Mouse (Mus musculus) spleen, adult 18-20 months (tissue): ENCODE data around the gene Gtf3c2.

Experiments used
- DNase-seq, 2 experiments: peaks; one replicate each; pipeline ENCODE4 v3.0.0; 2022; ENCODE audit warnings: mixed read lengths in 2 of 2

Gtf3c2 gene

DNA sequence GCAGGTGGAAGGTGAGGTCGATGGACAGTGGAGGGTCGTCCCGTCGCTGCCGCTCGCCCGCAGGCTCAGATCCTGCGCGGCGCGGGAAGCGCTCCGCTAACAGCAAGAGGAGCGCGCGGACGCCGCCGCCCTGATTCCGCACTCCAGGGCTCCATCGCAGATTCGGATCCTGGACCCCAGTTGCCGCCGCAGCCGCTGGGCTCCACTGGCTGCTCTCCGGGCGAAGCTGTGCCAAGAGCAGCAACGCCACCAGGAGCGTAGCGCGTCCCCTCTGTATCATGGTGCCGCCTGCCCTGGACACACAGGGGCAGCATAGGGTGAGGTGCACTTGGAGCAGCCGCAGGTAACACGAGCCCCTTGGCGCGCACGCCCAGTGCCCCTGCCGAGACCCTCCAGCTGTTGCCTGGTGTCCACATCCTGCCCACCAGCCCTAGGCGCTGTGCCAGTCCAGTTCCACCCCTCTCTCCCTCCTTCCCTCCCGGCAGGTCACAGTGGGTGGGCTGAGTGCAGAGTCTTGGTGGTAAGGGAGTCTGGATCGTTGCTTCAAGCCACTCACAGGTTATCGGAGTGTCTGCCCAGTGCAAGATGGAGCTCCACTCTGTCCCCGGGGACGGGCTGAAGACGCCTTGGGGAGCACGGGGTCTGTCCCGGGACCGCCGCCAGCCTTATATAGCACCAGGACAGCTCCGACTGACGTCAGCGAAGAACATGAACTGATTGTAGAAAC is 41.5 kb downstream of the Gtf3c2 start, which contains the start of gene Ucn:
Gene Ucn, minus strand, starts transcription at position 589 of the 727 bp plus-strand sequence.
- DNase-seq = no peak

DNA sequence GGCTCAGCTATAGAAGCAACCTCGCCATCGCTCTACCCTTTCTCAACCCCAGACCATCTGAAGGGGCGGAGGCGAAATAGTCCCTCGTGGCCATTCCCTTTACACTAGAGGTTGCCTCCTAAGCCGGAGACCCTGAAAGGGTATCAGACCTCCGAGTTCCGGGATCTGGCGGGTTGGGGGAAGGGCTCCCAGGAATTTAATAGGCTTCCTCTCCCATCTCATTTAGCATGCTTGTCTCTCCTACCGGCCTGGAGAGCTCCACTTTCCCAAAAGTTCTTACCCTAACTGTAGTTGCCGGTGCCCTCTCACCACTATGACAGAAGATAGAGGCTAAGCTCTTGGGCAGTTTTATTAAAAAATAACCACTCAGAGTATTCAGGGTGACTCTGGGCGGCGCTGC is 42.3 kb downstream of the Gtf3c2 start:
- DNase-seq = no peak

DNA sequence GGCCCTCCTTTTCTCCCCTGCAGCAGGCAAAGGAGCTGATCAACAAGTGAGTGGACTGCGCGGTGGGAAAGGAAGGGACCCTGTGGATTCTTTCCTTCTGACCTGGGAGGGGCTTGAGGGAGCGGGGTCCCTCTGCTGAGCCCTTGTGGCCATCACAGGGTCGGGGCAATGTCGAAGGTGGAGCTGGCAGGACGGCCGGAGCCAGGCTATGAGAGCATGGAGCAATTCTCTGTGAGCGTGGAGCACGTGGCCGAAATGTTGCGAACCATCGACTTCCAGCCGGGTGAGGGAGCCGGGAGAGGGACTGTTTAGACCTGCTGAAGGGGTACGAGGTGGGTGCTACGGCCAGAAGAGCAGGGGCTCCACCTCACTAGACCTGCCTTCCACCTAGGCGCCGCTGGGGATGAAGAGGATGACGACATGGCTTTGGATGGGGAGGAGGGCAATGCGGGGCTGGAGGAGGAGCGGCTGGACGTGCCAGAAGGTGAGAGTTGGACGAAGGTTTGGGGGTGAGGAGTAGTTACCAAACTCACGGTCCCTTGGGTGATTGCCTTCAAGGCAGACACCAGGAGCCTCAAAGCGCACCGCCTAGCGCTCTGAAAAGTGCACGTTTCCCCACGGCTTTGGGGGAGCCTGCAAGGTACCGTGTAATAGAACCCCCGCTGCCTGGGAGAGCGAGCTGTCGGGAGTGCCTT is 43.1 kb downstream of the Gtf3c2 start:
- no peak for DNase-seq

DNA sequence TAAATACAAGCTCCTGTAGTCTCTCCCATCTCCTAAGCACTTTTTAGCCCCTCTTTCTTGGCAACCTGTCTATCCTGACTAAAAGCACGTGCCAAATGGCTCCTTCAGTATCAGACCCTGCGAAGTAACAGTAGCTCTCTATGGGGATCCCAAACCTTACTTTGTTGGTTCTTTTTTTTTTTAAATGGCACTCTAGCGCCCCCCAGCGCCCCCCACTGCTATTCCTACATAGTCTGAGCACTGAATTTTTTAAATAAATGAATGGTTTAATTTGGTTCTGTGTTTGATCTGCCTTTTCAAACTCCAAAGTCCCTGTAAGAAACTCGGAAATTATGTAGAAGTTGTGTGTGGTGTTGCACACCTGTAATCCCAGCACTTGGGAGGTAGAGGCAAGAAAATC is 53.9 kb downstream of the Gtf3c2 start:
- DNase-seq = no peak

DNA sequence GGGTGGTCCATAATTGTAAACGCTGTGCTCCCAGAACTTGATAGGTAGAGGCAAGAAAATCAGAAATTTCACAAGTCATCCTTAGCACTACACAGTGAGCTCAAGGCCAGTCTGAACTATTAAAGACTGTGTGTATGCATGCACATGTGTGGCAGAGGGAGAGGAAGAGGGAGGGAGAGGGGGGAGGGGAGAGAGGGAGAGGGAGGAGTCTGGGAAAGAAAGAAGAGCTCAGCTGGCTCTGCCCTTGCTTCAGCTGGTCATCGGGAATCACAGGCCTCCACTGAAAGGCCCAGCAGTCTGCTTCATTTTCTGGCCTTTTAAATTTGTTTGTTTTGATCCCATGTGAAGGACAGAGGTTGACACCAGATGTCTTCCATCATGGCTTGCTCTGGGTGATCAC is 56.5 kb downstream of the Gtf3c2 start:
- DNase-seq = no peak

DNA sequence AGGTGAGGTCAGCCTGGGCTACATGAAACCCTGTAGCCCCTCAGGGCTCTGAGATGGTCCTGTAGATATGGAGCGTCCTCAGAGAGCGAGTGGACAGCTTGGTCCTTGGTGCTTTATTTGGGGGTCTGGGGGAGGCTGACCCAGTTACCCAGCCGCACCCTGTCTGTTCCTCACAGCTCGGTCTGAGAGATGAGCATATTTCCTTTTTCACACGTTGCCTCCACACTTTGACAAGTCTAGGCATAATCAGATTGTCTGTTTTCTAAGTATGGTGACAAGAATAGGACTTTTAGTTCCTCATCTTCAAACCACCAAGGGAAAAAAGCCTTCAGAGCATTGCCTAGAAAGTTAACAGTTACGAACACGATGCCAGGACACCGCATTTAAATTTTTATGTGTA is 58.8 kb downstream of the Gtf3c2 start:
- DNase-seq = no peak

DNA sequence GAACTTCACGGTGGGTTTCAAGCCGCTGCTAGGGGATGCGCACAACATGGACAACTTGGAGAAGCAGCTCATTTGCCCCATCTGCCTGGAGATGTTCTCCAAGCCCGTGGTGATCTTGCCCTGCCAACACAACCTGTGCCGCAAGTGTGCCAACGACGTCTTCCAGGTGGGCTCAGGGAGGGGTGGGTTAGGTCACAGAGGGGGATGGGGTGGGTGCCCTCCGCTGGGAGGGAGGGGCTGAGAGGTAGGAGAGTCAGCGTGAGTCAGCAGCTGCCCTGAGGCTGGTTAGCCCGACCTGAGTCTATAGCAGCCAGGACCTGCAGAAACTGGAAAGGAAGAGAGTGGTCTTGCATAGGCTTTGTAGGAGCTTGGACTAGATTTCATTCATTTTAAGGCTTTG is 63.0 kb downstream of the Gtf3c2 start:
- DNase-seq = no peak

DNA sequence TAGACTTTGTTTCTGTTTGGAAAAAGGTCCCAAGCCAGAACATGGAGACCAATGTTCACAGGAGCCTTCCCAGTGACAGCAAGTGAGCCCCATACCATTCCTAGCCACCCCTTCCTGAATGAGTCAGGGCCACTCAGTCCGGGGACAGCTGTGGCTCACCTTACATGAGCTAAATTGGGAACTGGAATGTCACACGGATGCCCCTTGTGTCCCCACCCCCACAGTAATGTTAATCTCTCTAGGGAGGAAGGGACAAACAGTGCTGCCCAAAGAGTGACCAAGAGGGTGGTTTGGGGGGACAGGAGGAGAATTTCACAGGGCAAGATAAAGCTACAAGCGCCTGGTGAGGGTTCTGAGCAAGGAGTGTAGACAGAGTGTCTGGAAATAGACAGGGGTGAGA is 63.6 kb downstream of the Gtf3c2 start, which contains the start of gene Trim54:
Gene Trim54, plus strand, starts transcription at position 359 of the 400 bp plus-strand sequence.
- no peak for DNase-seq

DNA sequence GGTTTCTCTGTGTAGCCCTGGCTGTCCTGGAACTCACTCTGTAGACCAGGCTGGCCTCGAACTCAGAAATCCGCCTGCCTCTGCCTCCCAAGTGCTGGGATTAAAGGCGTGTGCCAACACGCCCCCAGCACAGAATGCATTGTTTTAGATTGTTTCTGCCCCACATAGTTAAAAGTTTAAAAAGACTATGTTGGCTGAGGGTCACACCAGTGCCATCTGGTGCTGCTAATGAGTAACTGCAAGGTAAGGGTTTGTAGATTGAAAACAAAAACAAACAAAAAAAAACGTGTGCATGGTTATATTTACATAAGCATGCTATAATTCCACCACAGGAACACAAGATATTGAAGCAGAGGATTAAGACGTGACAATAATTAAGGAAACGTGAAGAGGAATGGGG is 69.2 kb downstream of the Gtf3c2 start:
- DNase-seq = no peak

DNA sequence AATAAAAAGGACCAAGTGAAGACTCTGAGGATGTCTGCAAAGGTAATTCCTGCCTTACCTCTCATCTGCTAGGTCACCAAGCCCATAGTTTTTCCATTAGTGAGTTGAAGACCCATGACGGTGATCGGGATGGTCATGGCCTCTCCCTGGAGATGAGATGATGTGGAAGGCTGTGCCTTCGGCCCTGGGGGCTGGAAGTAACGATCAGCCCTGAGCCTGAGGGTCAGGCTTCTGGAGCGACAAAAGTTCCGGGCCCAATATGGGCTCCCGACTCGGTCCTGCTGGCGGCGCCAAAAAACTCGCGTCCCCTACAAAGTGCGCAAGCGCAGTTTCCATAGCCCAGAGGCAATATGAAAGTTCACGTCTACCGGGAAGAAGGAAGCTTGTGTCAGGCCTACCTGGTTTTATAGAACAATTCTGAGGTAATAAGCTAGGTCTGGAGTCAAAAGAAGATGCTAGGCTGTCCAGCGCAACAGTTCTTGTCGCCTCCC is 71.9 kb downstream of the Gtf3c2 start, which contains the start of gene Slc30a3:
Gene Slc30a3, minus strand, starts transcription at position 238 of the 491 bp plus-strand sequence.
- no peak for DNase-seq
